Mouse (Mus musculus) kidney, adult 2 months (tissue): ENCODE measurements around the gene Phf3.

Experiments
- CTCF ChIP-seq: fragments of 200-500 bp; conservative IDR thresholded peaks from 2 replicates; pipeline ENCODE4 v1.5.1; 2011; ENCODE audit warnings: low read depth, mild to moderate bottlenecking, control low read depth, low read length, moderate library complexity, mixed read lengths; ENCODE audit not compliant: insufficient read depth, insufficient read length
- POLR2A ChIP-seq: fragments of 200-500 bp; IDR thresholded peaks from one replicate; pipeline ENCODE4 v1.6.1; 2011; ENCODE audit warnings: low read depth, low read length, control low read depth

GRCm38 (mm10) chr1:30793357-30793883, 80.3 kb downstream of the Phf3 start:
- no peak for TF ChIP-seq CTCF
- no peak for TF ChIP-seq POLR2A
